19 mouse cellular contexts compared by ENCODE assay signal in the genomic region with DNA sequence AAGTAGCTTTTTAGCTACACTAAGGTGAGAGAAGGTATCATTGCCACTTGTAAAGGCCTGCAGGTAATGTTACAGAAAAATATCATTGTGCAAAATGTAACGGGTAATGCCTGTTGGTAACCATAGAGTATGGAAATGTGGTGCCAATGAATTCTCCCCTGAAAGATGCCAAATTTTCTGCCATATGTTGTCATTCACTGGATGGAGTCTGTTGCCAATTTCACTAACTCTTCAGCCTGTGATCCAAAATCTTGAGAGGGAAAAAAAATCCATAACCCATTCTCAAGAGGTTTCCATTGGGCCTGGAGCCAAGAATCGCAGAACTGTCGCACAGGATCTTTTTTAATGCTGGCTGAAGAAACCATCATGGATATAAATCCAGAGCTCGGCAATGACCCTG.
DNase-seq lines count a peak whose midpoint lies in the region; ATAC-seq and TF ChIP-seq lines count a peak whose summit lies in the region.
"Had no signal": no experiment of that assay in that cellular context is flagged by ENCODE, and none has a peak within 500 bp of the region (broad histone marks: within the 10 kb centered on the region; RNA-seq: fewer than 3 reads in every experiment).

No protein-coding gene starts in this region.

- no peaks in the 10 kb centered on the region for H3K27me3 ChIP-seq in forebrain, embryonic 13.5 days
- no peaks in the 10 kb centered on the region for H3K27me3 ChIP-seq in forebrain, embryonic 10.5 days (ENCODE audit: poor library complexity, severe bottlenecking)
- no peaks in the 10 kb centered on the region for H3K27me3 ChIP-seq in intestine, embryonic 16.5 days (replicated peaks; ENCODE audit: control insufficient read depth, insufficient read depth, low read length)
- H3K27me3 ChIP-seq: embryonic facial prominence, embryonic 13.5 days; heart, embryonic 15.5 days; kidney, embryonic 15.5 days; megakaryocyte, embryonic 14.5 days had no signal

- H3K4me3 ChIP-seq in forebrain, embryonic 13.5 days, result no peak overlapping the region
- H3K4me3 ChIP-seq in forebrain, embryonic 10.5 days, result no peak overlapping the region
- H3K4me3 ChIP-seq in intestine, embryonic 16.5 days (ENCODE audit: low read length), result no peak overlapping the region
- H3K4me3 ChIP-seq: embryonic facial prominence, embryonic 13.5 days; heart, embryonic 15.5 days; kidney, embryonic 15.5 days; limb, embryonic 13.5 days; megakaryocyte, embryonic 14.5 days had no signal

- no peaks in the 10 kb centered on the region for H3K9me3 ChIP-seq in forebrain, embryonic 13.5 days (replicated peaks)
- no peaks in the 10 kb centered on the region for H3K9me3 ChIP-seq in forebrain, embryonic 10.5 days
- no peaks in the 10 kb centered on the region for H3K9me3 ChIP-seq in intestine, embryonic 16.5 days (ENCODE audit: control insufficient read depth, low read length)
- H3K9me3 ChIP-seq: embryonic facial prominence, embryonic 13.5 days; heart, embryonic 15.5 days; kidney, embryonic 15.5 days; limb, embryonic 13.5 days had no signal

- H3K9ac ChIP-seq in forebrain, embryonic 13.5 days, result no peak overlapping the region
- H3K9ac ChIP-seq in intestine, embryonic 16.5 days (ENCODE audit: low read depth, low read length), result no peak overlapping the region
- H3K9ac ChIP-seq: embryonic facial prominence, embryonic 13.5 days; heart, embryonic 15.5 days; kidney, embryonic 15.5 days; limb, embryonic 13.5 days; liver, embryonic 14.5 days had no signal

- no peak for TF ChIP-seq POLR2A in brain, embryonic 14.5 days (IDR thresholded peaks at IDR 0.05; ENCODE audit: borderline replicate concordance, extremely low read depth, insufficient read depth, insufficient read length, poor library complexity, severe bottlenecking)

- no peak overlapping the region for H3K4me2 ChIP-seq in forebrain, embryonic 13.5 days
- no peak overlapping the region for H3K4me2 ChIP-seq in intestine, embryonic 16.5 days (ENCODE audit: low read depth, low read length)
- H3K4me2 ChIP-seq: embryonic facial prominence, embryonic 13.5 days; heart, embryonic 15.5 days; kidney, embryonic 15.5 days; limb, embryonic 13.5 days had no signal

- WGBS in forebrain, embryonic 13.5 days, result 82% methylated on average over 4 of the region's 4 CpGs
- WGBS in forebrain, embryonic 10.5 days, result 96% methylated on average over 4 of the region's 4 CpGs
- WGBS in intestine, embryonic 16.5 days, result 80% methylated on average over 4 of the region's 4 CpGs

- TF ChIP-seq CTCF in brain, embryonic 14.5 days (IDR thresholded peaks at IDR 0.05; ENCODE audit: borderline replicate concordance, extremely low read depth, insufficient read depth, insufficient read length), result no peak

- ATAC-seq in forebrain, embryonic 13.5 days, result peak; percentile 65; the same call in 1 of the 2 replicates
- ATAC-seq in intestine, embryonic 16.5 days, result no peak
- ATAC-seq: inflammation-experienced regulatory T-cells, adult 6 months; midbrain, embryonic 16.5 days had no signal

- H3K4me1 ChIP-seq in forebrain, embryonic 13.5 days, result no peaks in the 10 kb centered on the region
- no peaks in the 10 kb centered on the region for H3K4me1 ChIP-seq in forebrain, embryonic 10.5 days
- H3K4me1 ChIP-seq in intestine, embryonic 16.5 days (ENCODE audit: control insufficient read depth, insufficient read depth, low read length), result no peaks in the 10 kb centered on the region
- H3K4me1 ChIP-seq: heart, embryonic 15.5 days; kidney, embryonic 15.5 days; megakaryocyte, embryonic 14.5 days had no signal

- no peak overlapping the region for H3K27ac ChIP-seq in forebrain, embryonic 13.5 days
- no peak overlapping the region for H3K27ac ChIP-seq in forebrain, embryonic 10.5 days
- no peak overlapping the region for H3K27ac ChIP-seq in intestine, embryonic 16.5 days (ENCODE audit: low read length)
- H3K27ac ChIP-seq: embryonic facial prominence, embryonic 13.5 days; heart, embryonic 15.5 days; kidney, embryonic 15.5 days; limb, embryonic 13.5 days; liver, embryonic 14.5 days had no signal

- DNase-seq in forebrain, embryonic 10.5 days (ENCODE audit: extremely low spot score, low spot score), result no peak
- peak; percentile 2 for DNase-seq in layer of hippocampus, adult 9-11 months
- no peak for DNase-seq in layer of hippocampus, adult 11-12 months (ENCODE audit: low spot score)
- DNase-seq in brain, embryonic 14.5 days (ENCODE audit: low read depth), result peak; percentile 84
- DNase-seq in cerebellum, postnatal 10 days, result peak; percentile 54 to 66
- no peak for DNase-seq in spleen, postnatal 10 days (ENCODE audit: low spot score in 2 of 2)
- DNase-seq: heart, adult 18-20 months; lung, postnatal 10 days; thymus, adult 18-20 months had no signal

- H3K36me3 ChIP-seq in forebrain, embryonic 13.5 days (ENCODE audit: poor library complexity, severe bottlenecking), result peaks cover 18% of the 10 kb centered on the region
- H3K36me3 ChIP-seq in forebrain, embryonic 10.5 days (replicated peaks), result peaks cover 20% of the 10 kb centered on the region
- no peaks in the 10 kb centered on the region for H3K36me3 ChIP-seq in intestine, embryonic 16.5 days (ENCODE audit: control insufficient read depth, insufficient read depth, low read length)
- H3K36me3 ChIP-seq: heart, embryonic 15.5 days; kidney, embryonic 15.5 days; limb, embryonic 13.5 days had no signal

Comparison
In these comparisons a context has a peak if more than half of its experiments do, and no peak if none do; other contexts are left out.
1. DNase-seq: peak in layer of hippocampus, adult 9-11 months (single experiment), brain, embryonic 14.5 days (single experiment) and cerebellum, postnatal 10 days (2 of 2); none in forebrain, embryonic 10.5 days (single experiment), layer of hippocampus, adult 11-12 months (single experiment) and spleen, postnatal 10 days (0 of 2).